Mouse (Mus musculus): Measurements from ENCODE around the gene Arid2.

The Arid2 gene

GRCm38 (mm10) chr15:96332468-96333213 lies 45.3 kb downstream of the Arid2 start:
- in situ Hi-C loops (cut with MboI; ENCODE audit: low pct_unique_long_range_greater_than_20kb in 1 of 2, low sequenced_read_pairs in 2 of 2, unreplicated experiment in 1 of 2), result no loop called here

- in situ Hi-C loops (cut with MboI; ENCODE audit: low pct_unique_long_range_greater_than_20kb in 1 of 2, low sequenced_read_pairs in 2 of 2, unreplicated experiment in 1 of 2), result no loop called here
Measured at GRCm38 (mm10) chr15:96333350-96333749, 46.0 kb downstream of the Arid2 start.

- in situ Hi-C loops (cut with MboI; ENCODE audit: low pct_unique_long_range_greater_than_20kb in 1 of 2, low sequenced_read_pairs in 2 of 2, unreplicated experiment in 1 of 2), result no loop called here
Measured at GRCm38 (mm10) chr15:96340924-96341323, 53.6 kb downstream of the Arid2 start.

- in situ Hi-C loops (cut with MboI; ENCODE audit: low pct_unique_long_range_greater_than_20kb in 1 of 2, low sequenced_read_pairs in 2 of 2, unreplicated experiment in 1 of 2), result no loop called here
Measured at GRCm38 (mm10) chr15:96342097-96342496, 54.8 kb downstream of the Arid2 start.

- in situ Hi-C loops (cut with MboI; ENCODE audit: low pct_unique_long_range_greater_than_20kb in 1 of 2, low sequenced_read_pairs in 2 of 2, unreplicated experiment in 1 of 2), result no loop called here
Measured at GRCm38 (mm10) chr15:96342871-96343270, 55.6 kb downstream of the Arid2 start.

GRCm38 (mm10) chr15:96344591-96345285 lies 57.4 kb downstream of the Arid2 start:
- in situ Hi-C loops (cut with MboI; ENCODE audit: low pct_unique_long_range_greater_than_20kb in 1 of 2, low sequenced_read_pairs in 2 of 2, unreplicated experiment in 1 of 2), result no loop called here

GRCm38 (mm10) chr15:96345312-96345849 lies 58.1 kb downstream of the Arid2 start:
- in situ Hi-C loops (cut with MboI; ENCODE audit: low pct_unique_long_range_greater_than_20kb in 1 of 2, low sequenced_read_pairs in 2 of 2, unreplicated experiment in 1 of 2), result no loop called here

- in situ Hi-C loops (cut with MboI; ENCODE audit: low pct_unique_long_range_greater_than_20kb in 1 of 2, low sequenced_read_pairs in 2 of 2, unreplicated experiment in 1 of 2), result no loop called here
Measured at GRCm38 (mm10) chr15:96351432-96351831, 64.1 kb downstream of the Arid2 start.

GRCm38 (mm10) chr15:96358871-96359270 lies 71.6 kb downstream of the Arid2 start:
- in situ Hi-C loops (cut with MboI; ENCODE audit: low pct_unique_long_range_greater_than_20kb in 1 of 2, low sequenced_read_pairs in 2 of 2, unreplicated experiment in 1 of 2), result no loop called here

GRCm38 (mm10) chr15:96360614-96361013 lies 73.3 kb downstream of the Arid2 start:
- in situ Hi-C loops (cut with MboI; ENCODE audit: low pct_unique_long_range_greater_than_20kb in 1 of 2, low sequenced_read_pairs in 2 of 2, unreplicated experiment in 1 of 2), result no loop called here

GRCm38 (mm10) chr15:96365351-96365750 lies 78.0 kb downstream of the Arid2 start:
- in situ Hi-C loops (cut with MboI; ENCODE audit: low pct_unique_long_range_greater_than_20kb in 1 of 2, low sequenced_read_pairs in 2 of 2, unreplicated experiment in 1 of 2), result no loop called here

- in situ Hi-C loops (cut with MboI; ENCODE audit: low pct_unique_long_range_greater_than_20kb in 1 of 2, low sequenced_read_pairs in 2 of 2, unreplicated experiment in 1 of 2), result no loop called here
Measured at GRCm38 (mm10) chr15:96366176-96366963, 79.1 kb downstream of the Arid2 start.

GRCm38 (mm10) chr15:96371311-96371710 lies 84.0 kb downstream of the Arid2 start:
- in situ Hi-C loops (cut with MboI; ENCODE audit: low pct_unique_long_range_greater_than_20kb in 1 of 2, low sequenced_read_pairs in 2 of 2, unreplicated experiment in 1 of 2), result no loop called here

- in situ Hi-C loops (cut with MboI; ENCODE audit: low pct_unique_long_range_greater_than_20kb in 1 of 2, low sequenced_read_pairs in 2 of 2, unreplicated experiment in 1 of 2), result no loop called here
Measured at GRCm38 (mm10) chr15:96372628-96373027, 85.3 kb downstream of the Arid2 start.

- in situ Hi-C loops (cut with MboI; ENCODE audit: low pct_unique_long_range_greater_than_20kb in 1 of 2, low sequenced_read_pairs in 2 of 2, unreplicated experiment in 1 of 2), result no loop called here
Measured at GRCm38 (mm10) chr15:96373161-96373560, 85.8 kb downstream of the Arid2 start.

- in situ Hi-C loops (cut with MboI; ENCODE audit: low pct_unique_long_range_greater_than_20kb in 1 of 2, low sequenced_read_pairs in 2 of 2, unreplicated experiment in 1 of 2), result no loop called here
Measured at GRCm38 (mm10) chr15:96376214-96376613, 88.9 kb downstream of the Arid2 start.

GRCm38 (mm10) chr15:96377263-96377662 lies 89.9 kb downstream of the Arid2 start:
- in situ Hi-C loops (cut with MboI; ENCODE audit: low pct_unique_long_range_greater_than_20kb in 1 of 2, low sequenced_read_pairs in 2 of 2, unreplicated experiment in 1 of 2), result no loop called here

GRCm38 (mm10) chr15:96377701-96378100 lies 90.4 kb downstream of the Arid2 start:
- in situ Hi-C loops (cut with MboI; ENCODE audit: low pct_unique_long_range_greater_than_20kb in 1 of 2, low sequenced_read_pairs in 2 of 2, unreplicated experiment in 1 of 2), result no loop called here

GRCm38 (mm10) chr15:96382223-96382622 lies 94.9 kb downstream of the Arid2 start:
- in situ Hi-C loops (cut with MboI; ENCODE audit: low pct_unique_long_range_greater_than_20kb in 1 of 2, low sequenced_read_pairs in 2 of 2, unreplicated experiment in 1 of 2), result no loop called here

Measured in mouse embryonic stem cell (cell line).